In the genomic region with DNA sequence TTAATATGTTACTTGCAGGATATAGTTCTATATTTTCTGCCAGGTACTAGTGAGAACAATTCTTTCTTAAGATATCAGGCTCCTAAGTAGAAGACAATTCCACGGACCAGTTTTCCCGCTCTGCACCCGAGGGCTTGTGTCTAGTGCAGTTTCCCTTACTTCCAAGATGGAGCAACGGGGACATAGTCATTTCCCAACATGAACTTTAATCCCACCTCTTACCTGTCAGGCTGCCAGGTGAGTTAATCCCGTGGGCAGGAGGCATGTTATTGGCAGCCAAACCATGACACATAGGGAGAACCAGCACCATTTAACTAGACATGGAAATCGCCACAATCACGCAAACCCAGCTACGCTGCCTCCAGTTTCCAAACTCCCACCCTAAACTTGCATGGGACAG, we compare ENCODE assay signal across 29 mouse cellular contexts.
"Had no signal": no experiment of that assay in that cellular context is flagged by ENCODE, and none has a peak within 500 bp of the region (broad histone marks: within the 10 kb centered on the region; RNA-seq: fewer than 3 reads in every experiment).

No protein-coding gene starts in this region.

- H3K4me3 ChIP-seq: embryonic facial prominence, embryonic 10.5 days; embryonic facial prominence, embryonic 12.5 days; embryonic facial prominence, embryonic 13.5 days; embryonic facial prominence, embryonic 15.5 days; erythroblast, embryonic 14.5 days; forebrain, embryonic 10.5 days; forebrain, embryonic 12.5 days; forebrain, embryonic 13.5 days; forebrain, embryonic 15.5 days; gastrocnemius, adult 2 months; heart, adult 2 months had no signal

- H3K9ac ChIP-seq: embryonic facial prominence, embryonic 12.5 days; embryonic facial prominence, embryonic 13.5 days; embryonic facial prominence, embryonic 15.5 days; forebrain, embryonic 12.5 days; forebrain, embryonic 13.5 days; forebrain, embryonic 15.5 days; forebrain, postnatal 0 days had no signal

- H3K27ac ChIP-seq: embryonic facial prominence, embryonic 10.5 days; embryonic facial prominence, embryonic 12.5 days; embryonic facial prominence, embryonic 13.5 days; embryonic facial prominence, embryonic 15.5 days; forebrain, embryonic 10.5 days; forebrain, embryonic 12.5 days; forebrain, embryonic 13.5 days; forebrain, embryonic 15.5 days; gastrocnemius, adult 2 months; heart, adult 2 months had no signal

- H3K4me2 ChIP-seq: embryonic facial prominence, embryonic 12.5 days; embryonic facial prominence, embryonic 13.5 days; embryonic facial prominence, embryonic 15.5 days; forebrain, embryonic 12.5 days; forebrain, embryonic 13.5 days; forebrain, embryonic 15.5 days had no signal

- H3K36me3 ChIP-seq: embryonic facial prominence, embryonic 10.5 days; embryonic facial prominence, embryonic 12.5 days; embryonic facial prominence, embryonic 13.5 days; embryonic facial prominence, embryonic 15.5 days; forebrain, embryonic 10.5 days; forebrain, embryonic 12.5 days; forebrain, embryonic 15.5 days had no signal

- DNase-seq: cerebellum, adult 2 months; cerebellum, adult 8-10 months; cerebellum, adult 9-10 months; cerebellum, adult 9-11 months; cerebellum, postnatal 10 days; cerebellum, postnatal 14 days; cerebellum, postnatal 25 days; cerebellum, postnatal 36 days; embryo, embryonic 11 days; forebrain, postnatal 0 days; gastrocnemius, adult 2 months; gastrocnemius, postnatal 10 days; gastrocnemius, postnatal 14 days; gastrocnemius, postnatal 25 days; gastrocnemius, postnatal 36 days; heart, adult 11 months; heart, adult 18-20 months; heart, adult 2 months had no signal

- H3K27me3 ChIP-seq: embryonic facial prominence, embryonic 12.5 days; embryonic facial prominence, embryonic 13.5 days; embryonic facial prominence, embryonic 15.5 days; forebrain, embryonic 12.5 days; forebrain, embryonic 13.5 days; forebrain, embryonic 15.5 days had no signal

- ATAC-seq: forebrain, embryonic 13.5 days; forebrain, embryonic 14.5 days; forebrain, embryonic 15.5 days; forebrain, embryonic 16.5 days; forebrain, postnatal 0 days had no signal

- H3K9me3 ChIP-seq: embryonic facial prominence, embryonic 10.5 days; embryonic facial prominence, embryonic 12.5 days; embryonic facial prominence, embryonic 13.5 days; embryonic facial prominence, embryonic 15.5 days; forebrain, embryonic 10.5 days; forebrain, embryonic 12.5 days; forebrain, embryonic 13.5 days; forebrain, embryonic 15.5 days had no signal

- H3K4me1 ChIP-seq: forebrain, embryonic 12.5 days; forebrain, embryonic 13.5 days; forebrain, embryonic 15.5 days had no signal
